Mouse (Mus musculus) gastrocnemius, adult 2 months (tissue): ENCODE measurements around the gene Gse1. TPM values are rescaled to one million over a fixed set of nuclear protein-coding genes. Genes with fewer than 3 reads are reported as not detected.
A peak's percentile ranks its signal among the peaks of the same experiment; 100 is the strongest.

Source experiments
- DNase-seq: peaks from one replicate; pipeline ENCODE4 v3.0.0; 2022
- H3K27ac ChIP-seq: fragments of 200-600 bp; 2 replicates; pipeline ENCODE4 v1.8.1; 2022; ENCODE audit warnings: mild to moderate bottlenecking
- H3K4me3 ChIP-seq: fragments of 200-600 bp; 2 replicates; pipeline ENCODE4 v1.8.1; 2022; ENCODE audit warnings: mild to moderate bottlenecking, moderate library complexity
- CTCF ChIP-seq: fragments of 200-600 bp; IDR thresholded peaks from 2 replicates; pipeline ENCODE4 v1.8.1; 2022; ENCODE audit warnings: antibody characterized with exemption, mild to moderate bottlenecking, moderate library complexity
- intact Hi-C: fragments of 180-260 bp; cut with DNase I; formaldehyde crosslinking; loops from one replicate; pipeline ENCODE4 v1.15.1; 2025
- total RNA-seq, 2 experiments: library from RNA; stranded (reverse); gene quantifications; 2 replicates each; pipeline ENCODE4 v1.2.3; 2021

Gse1 gene
- total RNA-seq, 2 experiments from 2014 or later = 26.5 to 37.3 TPM

DNA sequence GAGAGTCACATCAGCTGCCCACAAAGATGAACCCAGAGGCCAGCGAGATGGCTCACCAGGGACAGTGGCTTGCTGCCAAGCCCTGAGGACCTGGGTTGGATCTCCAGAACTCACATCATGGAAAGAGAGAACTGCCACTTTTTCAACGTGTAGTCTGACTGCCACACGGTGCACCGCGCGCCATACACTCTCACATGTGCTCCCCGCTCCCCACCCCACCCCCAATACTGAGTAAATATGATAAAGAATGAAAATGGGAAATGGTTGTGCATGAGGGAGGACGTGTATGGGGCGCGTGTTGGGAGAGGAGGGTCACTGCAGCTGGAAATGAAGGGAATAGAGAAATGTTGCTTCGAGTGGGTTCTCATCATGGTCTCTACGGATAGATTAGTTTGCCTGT, 241.9 kb downstream of the Gse1 start:
- intact Hi-C loops = no loop called here
- no peak for TF ChIP-seq CTCF
- H3K27ac ChIP-seq = no peak overlapping the region
- no peak overlapping the region for H3K4me3 ChIP-seq
- no peak for DNase-seq

DNA sequence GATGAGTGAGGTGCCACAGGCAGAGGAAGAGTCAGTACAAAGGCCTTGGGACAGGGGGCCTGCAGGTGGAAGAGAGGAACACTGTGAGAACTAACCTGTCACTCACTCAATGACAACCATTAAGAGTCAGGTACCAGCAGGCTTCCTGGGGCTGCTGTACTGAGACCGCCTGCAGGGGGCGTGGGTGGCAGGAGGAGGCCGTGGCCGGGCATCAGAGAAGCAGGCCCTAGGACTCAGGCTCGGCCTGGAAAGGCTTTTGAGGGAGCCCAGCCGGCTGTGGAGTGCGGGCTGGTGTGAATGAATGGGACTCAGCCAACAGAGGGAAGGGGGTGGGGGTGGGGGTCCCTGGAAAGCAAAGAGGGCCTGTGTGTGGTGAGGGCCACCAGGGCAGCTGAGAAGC, 242.9 kb downstream of the Gse1 start:
- TF ChIP-seq CTCF = peak; percentile 67
- Histone ChIP-seq H3K4me3 (no peak overlapping the region), H3K27ac (no peak overlapping the region)
- intact Hi-C loops = no loop called here
- DNase-seq = peak; percentile 70

DNA sequence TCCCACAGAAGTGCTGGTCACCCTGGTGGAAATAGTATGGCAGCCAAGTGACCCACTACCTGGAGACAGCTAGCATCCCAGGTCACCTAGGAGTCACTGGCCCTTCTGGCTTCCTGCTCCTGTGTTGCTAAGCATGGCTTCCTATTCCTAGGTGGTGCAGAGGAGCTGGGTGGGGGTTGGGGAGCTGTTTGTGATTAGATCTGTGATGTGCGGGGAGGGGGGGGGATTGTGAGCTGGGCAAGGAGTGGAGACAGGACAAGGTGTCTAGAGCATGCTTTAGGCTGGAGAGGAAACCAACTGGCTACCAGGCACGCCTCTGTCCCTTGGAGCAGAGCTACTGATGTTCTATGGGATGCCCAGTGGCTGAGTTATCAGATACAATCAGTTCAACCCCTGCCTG, 243.5 kb downstream of the Gse1 start:
- no peak overlapping the region for H3K4me3 ChIP-seq
- H3K27ac ChIP-seq = no peak overlapping the region
- intact Hi-C loops = no loop called here
- TF ChIP-seq CTCF = no peak
- DNase-seq = no peak

DNA sequence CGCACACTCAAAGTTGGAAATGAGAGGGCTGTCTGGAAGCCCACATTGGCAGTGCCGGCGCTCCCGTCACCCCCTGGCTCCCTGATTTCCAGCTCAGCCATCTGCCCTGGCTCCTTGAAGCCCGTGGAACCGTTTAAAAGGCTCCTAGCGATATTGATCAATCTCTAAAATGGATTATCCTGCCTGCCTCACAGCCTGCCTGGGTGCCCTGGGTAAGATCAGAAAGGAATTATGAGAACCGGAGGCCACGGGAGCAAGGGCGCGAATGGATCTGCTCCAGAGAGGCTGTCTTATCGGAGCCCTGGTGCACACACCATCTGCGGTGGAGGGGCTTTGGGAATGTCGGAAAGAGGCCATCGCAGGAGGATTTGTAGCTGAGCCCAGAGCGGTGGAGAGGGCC, 244.0 kb downstream of the Gse1 start:
- no peak for DNase-seq
- intact Hi-C loops = no loop called here
- H3K4me3 ChIP-seq = no peak overlapping the region
- TF ChIP-seq CTCF = no peak
- H3K27ac ChIP-seq = no peak overlapping the region

DNA sequence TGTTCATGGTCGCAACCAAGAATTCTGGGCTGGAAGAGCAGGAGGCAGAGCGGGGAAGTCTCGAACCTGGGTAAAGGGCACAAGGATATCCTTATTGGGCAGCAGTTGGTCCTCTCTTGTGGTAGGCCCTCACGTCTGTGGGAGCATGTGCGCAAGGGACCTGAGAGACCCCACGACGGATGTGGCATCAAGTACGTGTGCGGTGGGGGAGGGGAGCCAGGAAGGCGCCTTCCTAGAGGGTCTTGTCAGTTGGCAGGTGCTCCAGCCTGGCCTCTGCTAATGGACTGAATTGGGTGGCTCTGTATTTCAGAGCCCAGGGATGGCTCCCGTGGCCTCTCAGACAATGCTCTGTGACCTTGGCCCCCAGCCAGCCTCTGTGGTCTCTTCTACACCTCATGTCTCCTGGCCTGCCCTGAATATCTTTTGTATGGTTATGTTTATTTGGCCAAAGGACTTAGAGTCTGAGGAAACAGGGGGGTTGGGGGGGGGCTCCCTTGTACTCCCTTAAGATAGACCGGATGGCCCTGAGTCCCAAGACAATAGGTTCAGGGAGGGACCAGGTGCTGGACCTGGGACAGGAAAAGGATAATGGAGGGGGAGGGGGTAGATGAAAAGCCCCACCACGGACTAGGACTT, 245.6 kb downstream of the Gse1 start:
- no peak overlapping the region for H3K4me3 ChIP-seq
- intact Hi-C loops = no loop called here
- no peak for TF ChIP-seq CTCF
- peak overlapping the region; percentile 12; the same call in 1 of the 2 replicates for H3K27ac ChIP-seq
- DNase-seq = peak; percentile 53

DNA sequence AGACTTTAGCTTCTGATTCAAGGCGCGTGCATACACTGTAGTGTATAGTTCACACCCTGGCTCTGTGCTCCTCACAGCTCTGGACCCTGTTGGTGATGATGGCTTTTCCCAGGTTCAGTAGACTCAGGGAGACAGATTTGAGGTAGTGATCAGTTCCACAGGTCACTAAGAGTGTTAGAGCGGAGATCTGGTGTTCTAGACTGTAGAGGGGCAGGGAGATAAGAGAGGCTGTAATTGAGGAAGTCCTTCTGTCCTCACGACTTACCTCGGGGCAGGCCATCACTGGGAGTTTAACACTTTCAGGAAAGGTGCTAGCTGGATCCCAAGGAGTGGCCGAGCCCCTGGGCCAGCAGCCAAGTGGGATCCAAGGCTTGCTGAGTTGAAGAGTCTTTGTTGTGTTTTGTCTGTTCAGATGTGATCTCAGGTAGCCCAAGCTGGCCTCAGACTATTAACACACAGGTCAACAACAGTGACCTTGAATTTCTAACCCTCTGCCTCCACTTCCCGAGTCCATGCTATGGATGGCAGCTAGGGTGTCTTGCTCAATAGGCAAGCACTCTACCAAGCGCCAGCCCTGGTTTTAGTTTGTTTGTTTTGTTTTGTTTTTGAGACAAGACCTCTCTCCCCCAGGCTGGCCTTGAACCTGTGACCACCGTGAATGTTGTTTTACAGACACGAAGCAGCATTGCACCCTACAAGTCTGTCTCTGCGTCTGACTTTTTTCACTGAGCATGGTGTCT, 246.4 kb downstream of the Gse1 start:
- TF ChIP-seq CTCF = no peak
- Histone ChIP-seq H3K27ac (peak overlapping the region; percentile 50; the same call in 1 of the 2 replicates), H3K4me3 (no peak overlapping the region)
- intact Hi-C loops = no loop called here
- DNase-seq = no peak

DNA sequence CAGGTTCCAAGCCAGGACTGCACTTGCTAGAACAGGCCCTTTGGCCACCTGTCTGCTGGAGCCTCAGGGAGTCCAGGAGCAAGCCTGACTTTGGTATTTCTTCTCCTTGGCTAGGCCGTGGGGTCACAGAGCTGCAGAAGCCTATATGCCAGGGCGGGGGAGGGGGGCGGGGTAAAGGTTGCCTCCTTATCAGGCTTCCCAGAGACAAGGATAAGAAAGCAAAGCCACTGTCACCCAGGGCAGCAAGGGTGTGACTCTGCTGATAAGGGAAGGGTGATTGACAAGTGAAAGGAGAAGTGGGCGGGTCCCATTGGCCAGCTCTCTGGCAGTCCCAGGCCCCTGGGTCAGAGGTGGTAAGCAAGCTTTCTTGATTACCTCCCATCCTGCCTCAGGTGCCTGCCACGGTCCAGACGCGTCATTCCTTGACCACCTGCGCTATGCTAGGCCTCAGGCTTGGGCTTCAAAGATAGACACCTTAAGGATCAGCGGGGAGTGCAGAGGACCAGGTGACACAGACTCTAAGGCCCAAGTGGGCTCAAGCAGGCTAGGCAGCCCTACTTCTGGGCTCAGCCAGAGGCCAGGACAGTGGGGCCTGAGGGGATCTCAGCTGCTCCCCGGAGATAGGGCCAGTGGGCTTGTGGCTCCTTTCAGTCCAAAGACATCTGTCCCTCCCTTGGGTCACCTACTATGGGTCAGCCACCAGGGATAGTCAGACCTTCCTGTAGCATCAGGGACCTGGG, 247.4 kb downstream of the Gse1 start:
- TF ChIP-seq CTCF = no peak
- no peak for DNase-seq
- intact Hi-C loops = no loop called here
- peak overlapping the region; percentile 8 for H3K27ac ChIP-seq
- no peak overlapping the region for H3K4me3 ChIP-seq

DNA sequence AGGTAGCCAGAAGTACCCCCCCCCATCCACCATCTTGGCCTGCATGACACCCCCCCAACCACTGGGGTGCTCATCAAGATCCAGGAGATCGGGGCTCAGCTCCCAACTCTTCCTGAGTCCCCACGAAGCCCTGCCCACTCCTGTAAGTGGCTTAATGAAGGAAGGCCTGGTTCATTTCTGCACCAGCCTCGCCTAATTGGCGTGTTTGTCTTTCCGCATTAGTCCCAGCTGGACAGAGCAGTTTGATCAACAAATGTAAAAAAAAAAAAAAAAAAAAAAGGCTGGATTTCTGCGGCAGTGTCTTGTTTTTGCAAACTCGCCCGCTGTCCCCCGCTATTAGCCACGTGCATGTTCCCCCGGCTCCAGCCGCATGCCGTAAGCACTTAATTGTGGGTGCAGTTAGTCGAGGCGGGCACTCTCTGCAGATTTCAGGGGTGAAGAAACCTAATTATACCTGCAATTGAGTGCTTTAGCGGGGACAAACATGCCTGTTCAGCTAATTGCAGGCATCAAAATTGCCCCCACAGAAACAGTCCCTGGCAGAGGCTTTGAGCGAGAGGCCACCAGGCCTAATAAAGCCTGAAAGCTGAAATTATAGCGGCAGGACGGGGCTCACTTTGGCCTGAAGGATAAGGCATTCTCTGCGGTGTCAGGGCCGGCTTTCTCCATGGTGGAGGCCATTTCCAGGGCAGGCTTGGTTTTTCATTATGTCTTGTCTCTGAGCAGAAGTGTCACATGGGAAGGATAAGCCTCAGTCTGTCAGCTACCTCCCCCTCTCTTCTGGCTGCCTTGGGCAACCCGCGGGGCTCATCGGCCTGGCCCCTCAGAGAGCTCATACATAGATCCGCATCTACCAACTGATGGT, 248.7 kb downstream of the Gse1 start:
- DNase-seq = no peak
- no peak for TF ChIP-seq CTCF
- intact Hi-C loops = no loop called here
- no peak overlapping the region for H3K27ac ChIP-seq
- no peak overlapping the region for H3K4me3 ChIP-seq

DNA sequence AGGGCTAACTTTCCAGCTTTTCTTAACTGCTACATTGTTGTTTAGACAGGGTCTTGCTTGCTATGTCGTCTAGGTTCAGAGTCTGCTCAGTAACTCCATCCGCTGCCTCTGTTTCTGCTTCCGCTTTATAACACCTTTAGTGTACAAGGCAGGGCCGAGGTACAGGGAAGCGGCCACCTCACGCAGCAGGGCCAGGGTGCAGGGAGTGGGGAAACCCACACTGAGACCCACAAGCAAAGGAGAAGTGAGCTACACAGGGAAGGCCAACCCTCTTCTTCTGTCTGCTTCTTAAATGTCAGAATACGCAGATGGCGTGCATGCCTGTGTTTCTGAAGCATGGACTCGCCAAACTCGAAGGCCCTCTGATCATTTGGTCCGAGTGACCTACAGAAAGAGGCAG, 250.5 kb downstream of the Gse1 start:
- no peak for TF ChIP-seq CTCF
- Histone ChIP-seq H3K27ac (no peak overlapping the region), H3K4me3 (no peak overlapping the region)
- DNase-seq = no peak
- intact Hi-C loops = no loop called here

DNA sequence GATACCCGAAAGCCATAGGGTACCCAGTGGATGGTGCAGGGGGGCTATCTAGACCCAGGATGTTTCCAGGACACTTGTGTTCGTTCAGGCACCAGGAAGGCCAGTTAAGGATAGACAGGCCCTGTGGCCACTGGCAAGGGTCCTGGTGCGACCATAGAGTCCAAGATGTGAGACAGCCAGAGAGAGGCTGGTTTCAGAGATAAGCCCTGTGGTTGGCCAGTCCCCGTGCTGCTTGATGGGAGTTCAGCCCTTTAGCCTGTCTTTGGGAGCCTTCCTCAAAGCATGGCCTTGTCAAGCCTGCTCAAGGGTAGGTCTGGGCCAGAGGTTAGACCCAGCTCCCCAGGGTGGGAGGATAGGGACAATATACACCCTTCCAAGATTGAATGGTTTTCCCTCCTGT, 251.4 kb downstream of the Gse1 start:
- H3K4me3 ChIP-seq = no peak overlapping the region
- intact Hi-C loops = no loop called here
- TF ChIP-seq CTCF = no peak
- DNase-seq = no peak
- H3K27ac ChIP-seq = no peak overlapping the region

DNA sequence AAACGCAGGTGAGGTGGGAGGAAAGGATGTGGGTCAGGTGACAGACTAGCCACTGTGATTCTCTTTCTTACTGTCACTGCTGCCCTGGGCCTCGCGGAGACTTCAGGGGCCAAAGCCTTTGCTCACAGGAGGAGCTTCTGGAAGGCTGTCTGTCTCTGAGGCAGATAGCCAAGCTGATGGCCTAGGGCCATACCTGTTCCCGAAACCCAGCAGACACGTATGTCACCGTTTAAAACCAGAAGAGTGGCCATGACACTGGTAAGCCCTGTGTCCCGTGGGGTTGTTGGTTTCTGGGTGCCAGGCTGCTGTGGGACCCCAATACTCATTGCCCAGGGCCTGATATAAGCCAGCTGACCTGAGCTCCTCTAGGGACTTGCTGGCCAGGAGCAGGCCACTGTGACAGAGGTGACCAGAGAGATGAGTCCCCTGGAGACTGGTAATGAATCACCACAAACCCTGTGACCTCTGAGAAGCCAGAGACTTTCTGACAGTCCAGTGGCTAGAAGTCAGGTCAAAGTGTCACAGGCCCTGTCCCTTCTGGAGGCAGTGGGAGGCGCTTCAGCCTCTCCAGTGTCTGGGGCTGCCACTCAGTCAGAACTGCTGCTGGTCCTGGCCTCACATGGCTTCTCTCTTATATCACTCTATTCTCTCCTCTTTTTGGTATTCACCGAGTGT, 253.9 kb downstream of the Gse1 start:
- DNase-seq = no peak
- Histone ChIP-seq H3K27ac (peak overlapping the region; percentile 48), H3K4me3 (no peak overlapping the region)
- no peak for TF ChIP-seq CTCF
- intact Hi-C loops = no loop called here

DNA sequence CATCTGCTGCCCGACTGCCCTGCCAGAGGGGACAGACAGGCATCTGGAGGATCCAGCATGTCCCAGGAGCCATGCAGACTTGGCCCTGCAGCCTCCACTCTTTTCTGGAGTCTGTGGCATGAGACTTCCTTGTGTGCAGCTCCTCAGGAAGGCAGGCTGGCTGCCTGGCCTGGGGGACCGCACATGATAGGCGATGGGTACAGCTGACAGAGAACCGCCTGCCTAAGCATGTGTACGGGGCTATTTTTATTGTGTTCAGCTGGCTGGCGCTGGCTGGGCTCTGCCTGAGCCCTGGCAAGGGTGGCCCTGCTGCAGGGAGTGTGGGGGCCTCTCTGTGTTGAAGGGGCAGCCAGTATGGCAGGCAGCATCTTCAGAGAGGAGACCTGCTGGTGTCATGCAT, 256.2 kb downstream of the Gse1 start:
- no peak for TF ChIP-seq CTCF
- H3K27ac ChIP-seq = peak overlapping the region; percentile 72
- H3K4me3 ChIP-seq = no peak overlapping the region
- intact Hi-C loops = no loop called here
- peak; percentile 81 for DNase-seq
